Mouse (Mus musculus) testis, adult 2 months (tissue): ENCODE results near the gene Cps1.

ENCODE experiments used
- CTCF ChIP-seq: fragments of 200-500 bp; IDR thresholded peaks from 2 replicates; pipeline ENCODE4 v1.5.1; 2012; ENCODE audit warnings: low read depth, mild to moderate bottlenecking, inconsistent platforms, low read length, moderate library complexity; ENCODE audit not compliant: control insufficient read depth, insufficient read depth, insufficient replicate concordance
- POLR2A ChIP-seq: fragments of 200-500 bp; IDR thresholded peaks from 2 replicates; pipeline ENCODE4 v1.6.1; 2012; ENCODE audit warnings: low read depth, mild to moderate bottlenecking, inconsistent platforms, low read length, moderate library complexity; ENCODE audit not compliant: control insufficient read depth

GRCm38 (mm10) chr1:67223666-67224065, 100.8 kb downstream of the Cps1 start:
- TF ChIP-seq CTCF (no peak), POLR2A (no peak)
